Mouse (Mus musculus): ENCODE data around the gene Dock9.

GRCm38 (mm10) chr14:121795536-121795935 is 2.1 kb downstream of the Dock9 start:
- TF ChIP-seq POLR2A (IDR thresholded peaks at IDR 0.05; ENCODE audit: borderline replicate concordance, low read depth, low read length) (no peak), CTCF (IDR thresholded peaks at IDR 0.05; ENCODE audit: low read depth, low read length) (no peak)
